14 mouse cellular contexts compared by ENCODE assay signal in the genomic region with DNA sequence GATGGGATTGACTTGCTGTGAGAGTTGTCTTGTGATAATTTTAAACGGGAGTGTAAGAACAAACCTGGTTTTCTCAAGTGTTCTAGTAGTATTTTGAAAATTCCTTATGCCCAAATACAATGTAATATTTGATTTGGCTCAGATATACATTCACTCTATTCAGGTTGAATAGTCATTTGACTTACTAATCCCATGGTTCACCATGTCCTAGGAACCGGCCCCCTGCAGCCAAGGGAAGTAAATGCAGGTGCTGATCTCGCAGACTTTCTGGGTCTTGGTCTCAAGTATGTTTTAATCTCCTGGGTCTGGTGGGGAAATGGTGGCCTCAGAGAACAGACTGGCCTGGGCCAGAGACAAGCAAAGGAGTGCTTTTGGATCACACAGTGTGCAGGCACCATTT.
A peak's percentile ranks its signal among the peaks of the same experiment; 100 is the strongest.
DNase-seq lines count a peak whose midpoint lies in the region; ATAC-seq and TF ChIP-seq lines count a peak whose summit lies in the region.
"Had no signal": no experiment of that assay in that cellular context is flagged by ENCODE, and none has a peak within 500 bp of the region (broad histone marks: within the 10 kb centered on the region; RNA-seq: fewer than 3 reads in every experiment).

No protein-coding gene starts in this region.

- H3K27me3 ChIP-seq in hindbrain, postnatal 0 days (ENCODE audit: insufficient read depth, low read length): no peaks in the 10 kb centered on the region
- no peaks in the 10 kb centered on the region for H3K27me3 ChIP-seq in hindbrain, embryonic 11.5 days (ENCODE audit: control insufficient read depth, insufficient read depth, low read length)
- no peaks in the 10 kb centered on the region for H3K27me3 ChIP-seq in embryonic facial prominence, embryonic 14.5 days (replicated peaks; ENCODE audit: control insufficient read depth, insufficient read depth, low read length)
- H3K27me3 ChIP-seq: liver, embryonic 15.5 days had no signal

- ATAC-seq in hindbrain, postnatal 0 days: no peak
- ATAC-seq in hindbrain, embryonic 11.5 days (ENCODE audit: low FRiP score): no peak
- no peak for ATAC-seq in embryonic facial prominence, embryonic 14.5 days (ENCODE audit: low read depth)
- no peak for ATAC-seq in activated CD4-positive, CD25-positive, alpha-beta regulatory T cell, adult 4 months
- ATAC-seq: inflammation-experienced regulatory T-cells, adult 6 months had no signal

- no peak for DNase-seq in hindbrain, postnatal 0 days (ENCODE audit: low spot score)
- DNase-seq in hindbrain, embryonic 11.5 days (ENCODE audit: low spot score): no peak
- peak; percentile 11 for DNase-seq in retina, postnatal 1 day
- DNase-seq in retina, embryonic 14.5 days (ENCODE audit: low spot score): no peak
- no peak for DNase-seq in embryonic facial prominence, embryonic 14.5 days (ENCODE audit: low spot score)
- no peak for DNase-seq in spleen, adult 12 weeks (ENCODE audit: low spot score)
- DNase-seq: adrenal gland, postnatal 36 days; cerebellum, adult 11 months; heart, postnatal 36 days; kidney, postnatal 10 days; right cerebral cortex, postnatal 4 days had no signal

- no peak overlapping the region for H3K4me3 ChIP-seq in hindbrain, postnatal 0 days (ENCODE audit: low read length)
- no peak overlapping the region for H3K4me3 ChIP-seq in hindbrain, embryonic 11.5 days (ENCODE audit: low read depth, low read length)
- no peak overlapping the region for H3K4me3 ChIP-seq in embryonic facial prominence, embryonic 14.5 days (ENCODE audit: low read depth, low read length)
- H3K4me3 ChIP-seq: liver, embryonic 15.5 days had no signal

- no peaks in the 10 kb centered on the region for H3K4me1 ChIP-seq in hindbrain, postnatal 0 days (ENCODE audit: insufficient read depth, low read length)
- H3K4me1 ChIP-seq in hindbrain, embryonic 11.5 days (replicated peaks; ENCODE audit: control insufficient read depth, insufficient read depth, low read length): no peaks in the 10 kb centered on the region
- peaks cover 21% of the 10 kb centered on the region for H3K4me1 ChIP-seq in embryonic facial prominence, embryonic 14.5 days (ENCODE audit: control insufficient read depth, insufficient read depth, low read length)

- H3K27ac ChIP-seq in hindbrain, postnatal 0 days: no peak overlapping the region
- no peak overlapping the region for H3K27ac ChIP-seq in hindbrain, embryonic 11.5 days (ENCODE audit: low read depth, low read length)
- peak overlapping the region; percentile 41; the same call in 1 of the 2 replicates for H3K27ac ChIP-seq in embryonic facial prominence, embryonic 14.5 days (replicated peaks; ENCODE audit: low read depth, low read length)
- H3K27ac ChIP-seq: liver, embryonic 15.5 days had no signal

- no peaks in the 10 kb centered on the region for H3K9me3 ChIP-seq in hindbrain, postnatal 0 days (ENCODE audit: low read length)
- no peaks in the 10 kb centered on the region for H3K9me3 ChIP-seq in hindbrain, embryonic 11.5 days (ENCODE audit: control insufficient read depth, low read length)
- H3K9me3 ChIP-seq in embryonic facial prominence, embryonic 14.5 days (ENCODE audit: control insufficient read depth, low read length): no peaks in the 10 kb centered on the region
- H3K9me3 ChIP-seq: liver, embryonic 15.5 days had no signal

- no peaks in the 10 kb centered on the region for H3K36me3 ChIP-seq in hindbrain, postnatal 0 days (ENCODE audit: insufficient read depth, low read length)
- H3K36me3 ChIP-seq in hindbrain, embryonic 11.5 days (ENCODE audit: control insufficient read depth, insufficient read depth, low read length): no peaks in the 10 kb centered on the region
- H3K36me3 ChIP-seq in embryonic facial prominence, embryonic 14.5 days (ENCODE audit: control insufficient read depth, insufficient read depth, low read length): no peaks in the 10 kb centered on the region
- H3K36me3 ChIP-seq: liver, embryonic 15.5 days had no signal

- peak; percentile 29 for TF ChIP-seq CTCF in hindbrain, postnatal 0 days (IDR thresholded peaks at IDR 0.05; ENCODE audit: low read depth)

- H3K4me2 ChIP-seq in hindbrain, postnatal 0 days (ENCODE audit: low read depth, low read length): no peak overlapping the region
- H3K4me2 ChIP-seq in hindbrain, embryonic 11.5 days (replicated peaks; ENCODE audit: low read depth, low read length): no peak overlapping the region
- no peak overlapping the region for H3K4me2 ChIP-seq in embryonic facial prominence, embryonic 14.5 days (ENCODE audit: low read depth, low read length)
- H3K4me2 ChIP-seq: liver, embryonic 15.5 days had no signal

- WGBS in hindbrain, postnatal 0 days: 72% methylated on average over 3 of the region's 3 CpGs
- 85% methylated on average over 3 of the region's 3 CpGs for WGBS in hindbrain, embryonic 11.5 days
- WGBS in embryonic facial prominence, embryonic 14.5 days: 45% methylated on average over 3 of the region's 3 CpGs

- no peak overlapping the region for H3K9ac ChIP-seq in hindbrain, postnatal 0 days (replicated peaks; ENCODE audit: low read length)
- H3K9ac ChIP-seq in hindbrain, embryonic 11.5 days (ENCODE audit: low read depth, low read length): no peak overlapping the region
- no peak overlapping the region for H3K9ac ChIP-seq in embryonic facial prominence, embryonic 14.5 days (ENCODE audit: low read depth, low read length)
- H3K9ac ChIP-seq: liver, embryonic 15.5 days had no signal
